Mouse (Mus musculus) C2C12 (cell line): ENCODE measurements around the gene Sh3kbp1.
"Not testable (repeated sequence)": the region's sequence is repeated elsewhere in the genome, so short reads cannot be mapped to it uniquely, and the experiment has no call there.

Experiments
- CEBPB ChIP-seq: IDR thresholded peaks from one replicate; pipeline ENCODE4 v1.6.1; 2011; ENCODE audit warnings: low read depth, mild to moderate bottlenecking, control low read depth, moderate library complexity
- CTCF ChIP-seq: IDR thresholded peaks from one replicate; pipeline ENCODE4 v1.5.1; 2011; ENCODE audit not compliant: control insufficient read depth, insufficient read depth, insufficient read length
- FOSL1 ChIP-seq: IDR thresholded peaks from one replicate; pipeline ENCODE4 v1.8.0; 2011; ENCODE audit warnings: mild to moderate bottlenecking, low read length; ENCODE audit not compliant: poor library complexity, insufficient read depth, severe bottlenecking
- MAX ChIP-seq: IDR thresholded peaks from one replicate; pipeline ENCODE4 v1.6.1; 2011; ENCODE audit warnings: mild to moderate bottlenecking, control low read depth
- MYOD1 ChIP-seq: IDR thresholded peaks from one replicate; pipeline ENCODE4 v1.6.1; 2011; ENCODE audit warnings: low read depth; ENCODE audit not compliant: control insufficient read depth, insufficient read length
- MYOG ChIP-seq: IDR thresholded peaks from one replicate; pipeline ENCODE4 v1.6.1; 2011; ENCODE audit not compliant: control insufficient read depth, insufficient read length; ENCODE audit errors: extremely low read depth
- USF1 ChIP-seq: IDR thresholded peaks from one replicate; pipeline ENCODE4 v1.6.1; 2011; ENCODE audit warnings: low read depth, mild to moderate bottlenecking, control low read depth, moderate library complexity

- not testable (repeated sequence) for TF ChIP-seq USF1, CTCF, MYOG, MAX, MYOD1, FOSL1, CEBPB
Measured at GRCm38 (mm10) chrX:159584738-159585137, 42.3 kb upstream of the Sh3kbp1 start.
